Mouse (Mus musculus): ENCODE results near the gene Nrbp1.

Nrbp1 gene

DNA sequence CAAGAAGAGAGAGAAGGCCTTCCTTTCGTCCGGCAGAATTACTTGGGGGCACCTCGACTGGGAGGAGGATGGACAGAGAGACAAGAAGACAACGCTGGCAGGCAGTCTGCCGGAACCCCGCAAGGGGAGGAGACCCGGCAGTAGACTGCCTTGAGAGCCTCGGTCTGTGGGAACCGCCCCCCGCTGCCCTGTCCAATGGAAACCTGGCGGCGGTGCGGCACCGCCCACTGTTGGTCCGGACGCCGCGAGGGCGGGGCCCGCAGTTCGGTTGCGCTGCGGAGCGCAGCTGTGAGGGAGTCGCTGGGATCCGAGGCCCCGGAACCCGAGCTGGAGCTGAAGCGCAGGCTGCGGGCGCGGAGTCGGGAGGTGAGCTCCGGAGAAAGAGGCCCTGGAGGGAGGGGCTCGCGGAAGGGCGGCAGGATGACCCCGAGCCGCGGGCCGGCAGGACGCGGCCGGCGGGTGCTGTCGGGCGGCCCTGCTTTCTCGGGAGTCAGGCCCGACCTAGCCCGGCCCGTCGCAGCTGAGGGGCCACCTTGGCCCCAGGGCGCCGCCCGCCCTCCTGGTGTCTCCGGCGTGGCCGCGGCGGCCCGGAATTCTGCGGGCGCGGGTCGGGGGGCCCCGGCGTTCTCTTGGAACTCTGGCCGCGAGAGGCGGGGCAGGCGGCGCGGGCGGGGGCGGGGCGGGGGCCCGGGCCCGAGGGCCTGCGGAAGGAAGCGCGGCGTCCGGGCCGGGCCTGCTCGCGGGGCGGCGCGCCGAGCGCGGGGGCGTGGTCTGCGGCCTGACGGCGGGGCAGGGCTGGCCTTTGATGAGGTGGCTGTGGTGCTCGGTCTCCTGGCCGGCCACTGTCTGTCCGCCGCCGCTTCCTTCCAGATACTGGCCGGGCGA, at the start of gene Nrbp1, which contains the start of gene Gm9970:
Nrbp1 (plus strand) TSS at position 228 of the 885 bp plus-strand sequence.
Gm9970 (minus strand) TSS at position 596 of the 885 bp plus-strand sequence.
- DNase-seq: peak; percentile 92

DNA sequence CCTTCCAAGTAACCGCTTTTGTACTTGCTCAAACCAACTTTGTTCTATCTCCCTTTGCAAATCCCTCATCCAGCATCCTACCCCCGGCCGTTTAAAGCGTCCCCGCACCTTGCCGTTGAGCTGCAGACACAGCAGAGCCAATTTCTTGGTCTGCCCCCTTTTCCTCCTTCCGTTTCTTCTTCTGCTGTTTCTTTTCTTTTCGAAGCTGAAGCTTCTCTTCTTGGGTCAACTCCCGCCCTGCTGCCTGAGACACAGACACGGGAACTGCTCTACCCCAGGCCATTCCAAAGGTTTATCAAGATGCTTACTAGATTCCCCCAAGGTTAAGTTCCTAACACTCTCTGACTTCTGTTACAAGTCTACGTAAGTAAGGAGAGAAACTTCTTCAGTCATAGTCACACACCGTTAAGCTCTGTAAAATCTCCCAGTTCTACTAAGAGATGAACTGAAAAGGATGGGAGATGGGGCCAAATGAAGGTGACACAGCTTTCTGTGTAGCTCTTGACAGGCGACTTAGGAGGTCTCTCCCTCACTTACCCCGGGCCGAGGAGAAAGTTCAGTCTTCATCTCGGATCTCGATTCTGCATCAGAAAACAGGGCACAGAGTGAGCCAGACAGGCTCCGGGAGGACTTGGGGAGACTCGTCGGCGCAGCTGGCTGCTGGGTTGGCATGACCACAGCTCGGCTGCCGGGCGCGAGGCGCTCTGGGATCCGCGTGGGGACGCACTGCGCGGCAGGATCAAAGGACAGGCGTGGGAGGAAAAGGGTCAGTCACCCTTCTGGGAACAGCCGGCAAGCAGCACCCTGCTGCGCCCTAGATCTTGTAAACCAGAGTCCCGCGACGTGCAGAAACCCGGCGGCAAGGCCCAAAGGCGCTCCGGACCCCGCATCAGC, 48.4 kb upstream of the Nrbp1 start:
- no peak for DNase-seq

DNA sequence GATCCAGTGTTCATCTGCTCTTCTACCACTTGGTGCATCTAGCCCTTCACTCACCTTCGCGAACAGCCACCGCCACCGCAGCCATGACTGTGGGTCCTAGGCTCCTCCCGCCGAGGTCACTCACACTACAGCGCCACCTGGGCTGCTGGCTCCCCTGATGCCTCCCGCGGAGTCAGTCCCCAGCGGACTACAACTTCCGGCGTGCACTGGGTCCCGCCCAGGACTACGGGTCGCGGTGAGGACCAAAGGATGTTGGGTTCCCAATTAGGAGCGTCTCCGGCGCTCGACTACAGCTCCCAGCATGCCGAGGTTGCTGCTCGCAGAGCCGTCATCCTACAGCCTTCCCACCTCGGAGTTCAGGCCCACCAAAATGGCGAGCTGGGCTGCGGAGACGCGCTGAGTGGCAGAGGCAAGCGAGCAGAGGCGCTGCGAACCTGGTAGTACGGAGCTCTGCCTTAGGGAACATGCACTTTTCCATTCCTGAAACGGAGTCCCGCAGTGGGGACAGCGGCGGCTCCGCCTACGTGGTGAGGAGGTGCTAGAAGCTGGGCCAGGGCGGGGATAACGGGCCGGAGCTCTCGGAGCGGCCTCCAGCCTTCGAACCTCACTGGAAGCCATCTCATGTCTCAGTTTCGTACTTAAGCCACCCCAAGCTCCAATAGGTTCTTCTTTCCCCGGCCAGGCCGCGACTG, 47.6 kb upstream of the Nrbp1 start, which contains the start of the genes Snx17 and Eif2b4:
Snx17 (plus strand) TSS at position 289 of the 692 bp plus-strand sequence.
Eif2b4 (minus strand) TSS at position 492 of the 692 bp plus-strand sequence.
- peak; percentile 95 for DNase-seq

DNA sequence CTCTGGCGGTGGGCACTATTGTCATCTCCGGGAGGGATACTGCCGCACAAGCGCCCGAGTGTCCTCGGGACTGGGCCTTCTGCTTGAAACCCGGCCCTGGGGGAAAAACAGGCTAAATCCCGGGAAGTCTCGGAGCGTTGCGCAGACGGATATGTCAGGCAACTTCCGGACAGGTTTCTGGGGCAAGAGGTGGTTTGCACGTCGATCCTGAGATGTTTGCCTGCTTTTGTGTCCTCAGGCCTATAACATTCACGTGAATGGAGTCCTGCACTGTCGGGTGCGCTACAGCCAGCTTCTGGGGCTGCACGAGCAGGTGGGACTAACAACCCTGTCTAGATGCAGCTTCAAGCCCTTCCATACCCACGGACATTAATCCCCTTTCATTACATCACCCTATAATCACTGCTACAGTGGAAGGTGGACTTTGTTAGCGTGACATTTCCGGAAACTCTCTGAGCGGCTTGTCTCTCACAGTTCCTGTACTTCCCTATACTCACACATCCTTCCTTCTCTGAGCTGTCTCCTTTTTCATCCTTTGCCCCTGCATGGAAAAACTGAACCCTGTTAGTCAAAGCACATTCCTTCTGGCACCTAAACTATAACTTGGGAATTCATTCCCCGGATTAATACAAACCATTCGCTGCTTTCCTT, 46.9 kb upstream of the Nrbp1 start:
- DNase-seq: no peak

DNA sequence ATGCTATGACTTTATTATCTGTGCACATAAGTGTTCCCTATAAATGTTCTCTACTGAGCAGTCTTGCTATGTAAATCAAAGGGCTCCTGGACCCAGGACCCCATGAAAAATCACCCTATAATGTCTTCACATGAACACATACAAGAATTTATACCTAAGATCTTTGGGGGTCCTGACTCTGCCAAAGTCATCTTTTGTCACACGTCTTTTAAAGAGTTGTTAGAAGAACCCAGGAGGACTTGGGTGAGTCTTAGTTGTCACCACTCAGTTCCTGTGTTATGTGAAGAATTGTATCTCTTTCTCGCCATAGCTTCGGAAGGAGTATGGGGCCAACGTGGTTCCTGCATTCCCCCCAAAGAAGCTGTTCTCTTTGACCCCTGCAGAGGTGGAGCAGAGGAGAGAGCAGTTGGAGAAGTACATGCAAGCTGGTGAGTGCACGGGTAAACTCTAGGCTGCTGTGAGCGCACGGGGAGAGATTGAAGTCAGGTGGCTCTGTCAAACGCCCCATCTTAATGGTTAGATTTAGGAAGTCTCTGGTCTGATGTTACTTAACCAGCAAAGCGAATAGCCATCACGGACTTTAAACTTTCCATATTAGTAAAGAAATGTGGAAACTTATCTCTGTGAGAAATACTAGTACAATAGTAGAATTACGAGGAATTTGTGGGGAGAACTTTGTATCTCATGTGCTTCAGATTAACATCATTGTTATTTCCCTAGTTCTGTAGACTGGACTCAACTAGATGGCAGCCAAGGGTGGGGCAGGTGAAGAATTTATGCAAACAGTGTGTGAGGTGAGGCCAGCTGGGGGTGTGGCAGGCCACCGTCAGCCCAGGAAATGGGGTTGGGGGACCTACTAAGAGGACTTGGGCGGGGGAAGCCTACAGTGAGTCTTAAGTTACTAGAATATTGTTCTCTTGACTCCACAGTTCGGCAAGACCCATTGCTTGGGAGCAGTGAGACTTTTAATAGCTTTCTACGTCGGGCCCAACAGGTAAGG, 45.9 kb upstream of the Nrbp1 start:
- DNase-seq: no peak

DNA sequence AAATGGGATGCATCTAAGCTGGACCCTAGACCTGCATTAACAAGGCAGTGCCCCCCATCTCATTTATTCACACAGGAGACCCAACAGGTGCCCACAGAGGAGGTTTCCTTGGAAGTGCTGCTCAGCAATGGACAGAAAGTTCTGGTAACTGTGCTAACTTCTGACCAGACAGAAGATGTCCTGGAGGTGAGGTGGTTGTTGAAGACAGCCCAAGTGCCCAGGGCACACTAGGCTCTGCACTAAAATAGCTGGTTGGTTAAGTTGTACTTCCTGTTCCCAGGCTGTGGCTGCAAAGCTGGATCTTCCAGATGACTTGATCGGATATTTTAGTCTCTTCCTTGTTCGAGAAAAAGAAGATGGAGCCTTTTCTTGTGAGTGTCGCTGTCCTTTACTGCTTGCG, 45.0 kb upstream of the Nrbp1 start:
- DNase-seq: no peak

DNA sequence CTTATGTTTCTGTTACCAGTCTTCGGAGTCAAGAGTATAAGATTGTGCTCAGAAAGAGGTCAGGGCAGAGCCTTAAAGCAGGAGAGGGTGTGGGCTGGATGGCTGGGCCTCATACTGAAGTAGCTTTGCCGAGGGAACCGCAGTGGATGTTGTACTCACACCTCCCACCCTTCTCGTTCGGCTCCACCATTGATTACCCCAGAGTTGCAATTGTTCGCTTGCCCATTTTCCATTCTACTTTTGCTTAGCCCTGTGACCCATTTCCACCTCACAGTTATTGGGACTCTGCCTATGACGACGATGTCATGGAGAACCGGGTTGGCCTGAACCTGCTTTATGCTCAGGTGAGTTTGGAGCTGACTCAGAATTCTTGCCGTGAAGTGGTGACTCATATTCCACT, 44.5 kb upstream of the Nrbp1 start:
- DNase-seq: no peak

DNA sequence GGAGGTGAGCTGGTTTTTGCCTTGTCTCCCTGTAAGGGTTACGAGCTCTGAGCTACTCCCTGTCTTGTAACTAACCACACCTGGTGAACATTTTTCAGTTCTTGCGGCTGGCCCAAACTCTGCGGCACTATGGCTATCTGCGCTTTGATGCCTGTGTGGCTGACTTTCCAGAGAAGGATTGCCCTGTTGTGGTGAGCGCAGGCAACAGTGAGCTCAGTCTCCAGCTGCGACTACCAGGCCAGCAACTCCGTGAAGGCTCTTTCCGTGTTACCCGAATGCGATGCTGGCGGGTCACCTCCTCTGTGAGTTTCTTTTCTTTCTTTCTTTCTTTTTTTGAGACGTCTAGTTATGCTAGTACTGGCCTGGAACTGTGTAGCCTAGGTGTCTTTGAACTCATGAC, 43.6 kb upstream of the Nrbp1 start:
- DNase-seq: no peak

DNA sequence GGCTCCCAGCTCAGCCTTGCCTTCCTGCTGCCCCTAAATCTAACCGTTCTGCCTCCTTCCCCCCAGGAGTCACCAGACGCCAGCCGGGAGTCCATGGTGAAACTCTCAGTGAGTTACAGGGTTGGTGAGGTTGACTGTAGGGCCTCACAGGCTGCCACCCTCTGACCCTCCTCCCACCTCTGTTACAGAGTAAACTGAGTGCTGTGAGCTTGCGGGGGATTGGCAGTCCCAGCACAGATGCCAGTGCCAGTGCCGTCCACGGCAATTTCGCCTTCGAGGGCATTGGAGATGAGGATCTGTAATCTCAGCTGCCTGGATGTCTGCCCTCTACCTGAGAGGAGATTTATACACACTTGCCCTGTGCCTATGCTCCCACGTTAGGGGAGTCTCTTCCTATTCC, 42.5 kb upstream of the Nrbp1 start:
- DNase-seq: no peak

DNA sequence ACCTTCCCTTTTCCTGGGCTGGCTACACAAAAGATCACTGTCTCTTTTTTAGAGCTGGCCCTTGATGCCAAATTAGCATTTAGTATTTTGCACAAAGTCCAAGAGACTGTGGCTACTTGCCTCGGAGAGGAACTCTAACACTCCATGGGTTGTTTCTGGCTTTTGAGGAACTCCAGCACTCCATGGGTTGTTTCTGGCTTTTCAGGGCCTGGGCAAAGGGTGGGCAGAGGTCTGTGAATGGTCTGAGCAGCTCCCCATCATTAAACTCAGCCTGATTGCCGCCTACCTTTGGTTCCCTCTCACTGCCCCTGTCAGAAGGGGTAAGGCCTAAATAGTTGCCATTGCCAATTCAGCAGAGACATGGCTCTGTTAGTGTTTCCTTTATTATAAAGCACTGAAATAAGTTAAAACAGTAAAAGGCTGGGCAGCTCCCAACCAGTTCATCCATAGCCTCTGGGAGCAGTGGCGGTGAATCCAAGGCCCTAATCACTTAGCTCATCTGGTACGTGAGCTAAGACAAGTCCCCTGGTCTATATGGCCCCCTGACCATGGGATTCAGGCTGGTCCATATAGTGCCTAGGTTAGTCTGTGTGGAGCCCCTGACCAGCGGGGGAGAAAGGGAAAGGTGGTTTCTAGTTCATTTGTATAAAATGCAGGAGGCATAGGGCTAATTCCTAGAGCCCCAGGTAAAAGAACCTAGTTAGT, 41.9 kb upstream of the Nrbp1 start:
- DNase-seq: no peak

DNA sequence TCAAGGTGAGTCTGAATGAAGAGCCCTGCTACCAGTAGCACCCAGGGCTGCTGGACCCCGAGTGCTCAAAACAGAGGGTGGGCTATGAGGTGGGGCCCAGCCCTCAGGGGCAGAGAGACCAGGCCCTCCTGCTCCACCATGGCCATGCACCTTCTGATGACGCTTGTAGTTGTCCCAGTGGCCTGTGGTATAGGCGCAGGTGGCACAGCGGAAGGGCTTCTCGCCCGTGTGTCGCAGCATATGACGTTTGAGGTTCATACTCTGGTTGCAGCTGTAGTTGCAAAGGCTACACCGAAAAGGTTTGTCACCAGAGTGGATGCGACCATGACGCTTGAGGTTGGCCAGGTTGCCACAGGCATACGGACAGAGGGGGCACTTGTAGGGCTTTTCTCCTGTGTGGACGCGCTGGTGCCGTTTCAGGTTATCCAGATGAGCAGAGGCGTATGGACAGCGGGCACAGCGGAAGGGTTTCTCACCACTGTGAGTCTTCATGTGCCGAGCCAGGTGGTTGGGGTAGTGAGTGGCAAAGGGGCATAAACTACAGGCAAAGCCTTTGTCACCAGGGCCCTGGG, 41.3 kb upstream of the Nrbp1 start:
- DNase-seq: no peak

DNA sequence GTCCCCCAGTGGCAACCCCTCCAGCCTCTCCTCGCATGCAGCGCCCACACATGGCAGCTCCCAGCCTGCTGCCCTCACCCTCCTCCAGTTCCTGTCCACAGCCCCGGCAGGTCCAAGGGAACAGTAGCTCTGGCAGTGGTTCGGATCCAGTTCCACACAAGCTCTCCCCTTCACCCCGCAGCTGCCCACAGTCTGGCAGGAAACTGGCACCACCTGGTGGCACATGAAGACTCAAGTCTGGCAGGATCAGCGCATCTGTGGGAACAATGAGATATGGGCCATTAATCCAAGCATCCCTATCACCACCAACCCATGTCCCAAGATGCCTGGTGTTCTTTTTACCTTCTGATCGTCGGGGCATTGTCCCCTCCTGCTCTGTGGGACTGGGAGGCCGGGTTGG, 40.8 kb upstream of the Nrbp1 start:
- DNase-seq: no peak

DNA sequence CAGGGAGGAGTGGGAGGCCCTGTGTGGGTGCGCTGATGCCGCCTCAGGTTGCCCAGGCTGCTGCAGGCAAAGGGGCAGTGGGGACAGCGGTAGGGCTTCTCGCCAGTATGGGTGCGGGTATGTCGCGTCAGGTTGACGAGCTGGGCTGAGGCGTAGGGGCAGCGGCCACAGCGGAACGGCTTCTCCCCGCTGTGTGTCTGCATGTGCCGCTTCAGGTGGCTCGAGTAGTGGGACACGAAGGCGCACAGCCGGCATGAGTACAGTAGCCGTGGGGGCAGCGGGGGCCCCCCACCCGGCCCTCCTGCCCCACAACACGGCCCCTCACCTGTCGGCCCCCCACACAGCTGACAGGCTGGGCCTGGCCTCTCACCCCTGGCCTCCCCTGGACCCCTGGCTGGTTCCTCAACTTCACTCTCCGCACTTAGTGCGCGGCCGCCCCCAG, 40.3 kb upstream of the Nrbp1 start:
- DNase-seq: no peak

DNA sequence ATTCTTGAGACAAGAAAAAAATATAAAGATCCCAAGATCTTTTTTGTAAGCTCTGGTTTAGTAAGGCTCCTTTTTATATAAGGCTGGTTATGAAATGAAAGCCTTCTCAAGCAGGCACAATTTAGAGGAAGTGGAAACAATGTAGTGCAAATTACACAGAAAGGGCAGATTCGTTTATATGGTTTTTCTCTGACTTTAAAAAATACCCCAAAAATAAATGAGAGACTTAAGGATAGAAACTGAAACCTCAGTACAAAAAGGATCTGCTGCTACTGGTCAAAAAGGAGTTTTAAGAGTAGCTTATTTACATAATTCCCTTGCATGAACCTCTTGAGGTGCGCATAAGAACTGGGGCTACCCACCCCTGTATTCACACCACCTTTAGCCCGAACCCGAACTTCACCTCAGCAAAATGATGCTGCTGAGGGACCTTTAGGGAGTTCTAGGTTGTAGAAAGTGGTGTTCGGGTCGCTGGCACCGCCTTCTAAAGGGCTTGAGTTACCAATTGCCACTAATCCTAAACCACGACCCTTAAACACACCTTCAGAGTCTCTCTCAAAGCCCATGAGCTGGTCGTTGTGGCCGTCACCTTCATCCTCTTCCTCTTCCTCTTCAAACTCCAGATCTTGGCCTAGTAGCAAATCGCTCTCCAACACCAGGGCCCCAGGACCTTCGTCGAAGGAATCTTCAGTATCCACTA, 39.5 kb upstream of the Nrbp1 start:
- DNase-seq: no peak

DNA sequence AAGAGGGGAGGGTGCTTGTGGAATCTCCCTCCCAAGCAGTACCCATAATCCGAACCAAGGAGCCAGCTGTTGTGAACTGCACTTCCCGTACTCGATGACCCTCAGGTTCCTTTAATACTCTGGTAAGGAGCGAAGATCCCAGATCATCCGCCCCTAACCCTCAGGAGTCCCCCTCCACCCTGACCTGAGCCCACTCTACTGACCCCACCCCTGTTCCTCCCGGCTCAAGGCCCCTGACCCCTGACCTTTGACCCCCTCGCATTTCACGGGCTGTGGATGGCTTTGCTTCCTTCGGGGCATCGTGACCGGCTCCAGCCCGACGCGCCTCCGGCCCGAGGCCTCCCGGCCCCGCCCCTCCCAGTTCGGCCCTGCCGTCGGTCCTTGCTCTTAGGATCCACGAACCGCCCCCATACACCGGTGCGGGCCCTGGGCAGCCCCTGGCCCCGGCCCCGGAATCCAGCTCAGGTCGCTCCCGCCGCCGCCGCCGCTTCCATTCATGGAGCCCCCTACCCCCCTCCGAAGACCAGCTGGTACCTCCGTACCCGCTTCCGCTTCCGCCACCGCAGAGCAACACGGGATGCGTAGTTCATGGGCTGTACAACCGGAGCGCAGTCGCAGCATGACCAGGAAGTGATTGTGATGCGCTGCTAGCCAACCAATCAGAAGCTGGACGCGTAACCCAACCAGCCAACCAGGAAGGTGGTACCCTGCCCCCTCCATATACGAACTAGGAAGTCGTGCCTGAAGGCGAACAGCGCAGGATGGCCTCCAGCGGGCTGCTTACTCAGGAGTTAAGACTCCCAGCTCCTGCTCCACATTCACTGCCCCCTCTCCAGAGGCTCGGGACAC, 38.7 kb upstream of the Nrbp1 start, which contains the start of gene Zfp513:
Zfp513 (minus strand) TSS at position 562 of the 849 bp plus-strand sequence.
- peak; percentile 91 for DNase-seq

DNA sequence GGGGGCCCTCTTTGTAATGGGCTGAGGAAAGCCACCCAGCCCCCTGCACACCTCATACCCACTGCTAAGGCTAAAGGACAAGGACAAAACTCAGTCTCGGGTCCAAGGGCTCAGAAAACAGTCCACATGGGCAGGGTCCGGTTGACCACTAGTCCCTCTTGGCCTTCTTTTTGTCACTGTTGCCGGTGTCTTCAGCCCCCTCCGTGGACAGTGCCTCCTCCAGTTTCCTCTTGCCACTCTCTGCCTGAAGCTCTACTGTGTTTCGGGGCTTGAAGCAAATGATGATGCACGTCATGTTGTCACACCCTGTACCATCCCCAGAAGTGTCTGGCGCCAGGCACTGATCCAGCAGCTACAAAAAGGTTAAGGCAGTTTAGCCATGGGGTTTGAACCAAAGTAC, 37.7 kb upstream of the Nrbp1 start:
- DNase-seq: no peak

DNA sequence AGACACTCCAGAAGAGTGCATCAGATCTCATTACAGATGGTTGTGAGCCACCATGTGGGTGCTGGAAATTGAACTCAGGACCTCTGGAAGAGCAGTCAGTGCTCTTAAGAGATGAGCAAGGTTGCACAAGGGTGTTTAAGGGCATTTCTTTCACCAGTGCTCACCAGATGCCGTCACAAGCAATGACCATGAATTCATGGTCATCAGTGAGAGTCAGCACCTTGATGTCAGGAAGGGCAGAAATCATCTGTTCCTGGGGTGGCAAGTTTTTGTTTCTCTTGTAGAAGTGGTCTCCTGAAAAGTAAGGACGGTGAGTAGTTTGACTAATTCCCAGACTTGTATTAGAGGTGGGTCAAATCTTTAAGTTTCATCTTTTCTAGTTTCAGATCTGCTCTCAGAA, 36.8 kb upstream of the Nrbp1 start:
- DNase-seq: no peak

DNA sequence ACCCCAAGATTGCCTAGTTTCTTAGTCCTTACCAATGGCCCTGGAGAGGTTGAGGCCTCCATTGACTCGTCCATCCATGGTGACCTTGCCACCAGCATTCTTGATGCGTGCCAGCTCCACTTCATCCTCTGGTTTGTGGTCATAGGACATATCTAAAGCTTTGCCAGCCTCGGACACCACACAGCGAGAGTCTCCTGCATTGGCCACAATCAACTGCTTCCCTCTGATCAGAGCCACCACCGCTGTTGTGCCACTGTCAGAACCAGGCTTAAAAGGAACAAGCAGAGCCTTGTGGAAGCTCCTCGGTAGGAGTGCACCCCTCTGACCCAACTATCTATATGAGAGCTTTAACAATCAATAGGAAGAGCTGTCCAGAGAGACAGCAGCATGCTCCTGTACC, 36.2 kb upstream of the Nrbp1 start:
- no peak for DNase-seq
